Mouse (Mus musculus): ENCODE measurements around the gene Lrch1. TPM values are rescaled to one million over a fixed set of nuclear protein-coding genes. Genes with fewer than 3 reads are reported as not detected.

Lrch1 gene
- polyA plus RNA-seq, 1 experiment from 2014 or later = 14.8 TPM

GRCm38 (mm10) chr14:74946321-74946750 lies 1.3 kb downstream of the Lrch1 start:
- no peaks in the 10 kb centered on the region for H3K9me3 ChIP-seq
- no peaks in the 10 kb centered on the region for H3K27me3 ChIP-seq
- peak overlapping the region; percentile 92 for H3K27ac ChIP-seq
- ATAC-seq (ENCODE audit: insufficient number of reproducible peaks, insufficient read depth, low FRiP score, low TSS enrichment, low read depth) = no peak
- H3K4me3 ChIP-seq (replicated peaks) = peak overlapping the region; percentile 82
- H3K9ac ChIP-seq (replicated peaks) = peak overlapping the region; percentile 90
- peaks cover 29% of the 10 kb centered on the region for H3K4me1 ChIP-seq (replicated peaks)
- H3K4me2 ChIP-seq = peak overlapping the region; percentile 80
- 0 out of 2 replicates have a peak, but pooled peaks cover 2% of the 10 kb centered on the region for H3K36me3 ChIP-seq
- 6% methylated on average over 13 of the region's 13 CpGs for WGBS

DNA sequence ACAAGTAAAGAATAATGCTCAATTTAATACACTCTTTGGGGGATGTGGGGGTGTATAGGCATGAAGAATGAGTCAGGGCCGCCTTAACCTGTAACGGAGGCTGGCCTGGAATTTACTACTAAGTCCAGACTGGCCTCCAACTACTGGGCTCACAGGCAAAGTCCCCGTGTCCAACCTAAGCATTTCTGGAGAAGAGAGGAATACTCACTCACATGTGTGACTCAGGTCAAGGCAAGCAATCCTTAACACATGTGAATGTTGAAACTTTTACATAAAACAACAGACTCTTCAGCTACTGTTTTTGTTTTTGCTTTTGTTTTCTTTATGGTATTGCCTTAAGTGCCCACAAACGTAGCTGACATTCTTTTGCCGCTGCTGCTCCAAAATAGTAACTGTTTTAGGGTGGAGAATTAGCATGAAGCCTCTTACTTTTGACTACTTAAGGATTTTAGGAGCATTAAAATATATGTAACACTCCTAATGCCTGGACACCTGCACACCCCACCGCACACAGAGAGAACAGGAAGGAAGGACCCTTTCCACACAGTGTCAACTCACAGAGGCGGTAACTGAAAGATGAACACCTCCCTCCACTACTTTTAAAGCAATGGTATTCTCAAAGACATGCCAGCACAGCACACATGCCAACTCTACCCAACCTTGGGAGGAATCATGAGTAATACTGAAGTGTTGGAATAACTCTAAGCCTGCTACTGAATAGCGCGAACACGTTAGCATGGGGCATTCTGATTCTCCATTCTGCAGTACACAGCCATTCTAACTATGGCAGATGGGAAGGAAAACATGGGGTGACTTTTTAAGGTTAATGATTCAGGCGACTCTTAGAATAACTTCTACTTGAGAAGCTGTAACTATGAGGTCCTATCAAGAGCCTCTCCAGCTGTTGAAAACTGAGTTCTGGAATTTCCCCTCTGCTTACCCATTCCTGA lies 2.1 kb downstream of the Lrch1 start:
- H3K27ac ChIP-seq = peak overlapping the region; percentile 92; the same call in 1 of the 2 replicates
- H3K36me3 ChIP-seq = 0 out of 2 replicates have a peak, but pooled peaks cover 2% of the 10 kb centered on the region
- ATAC-seq (ENCODE audit: insufficient number of reproducible peaks, insufficient read depth, low FRiP score, low TSS enrichment, low read depth) = no peak
- no peak overlapping the region for H3K9ac ChIP-seq (replicated peaks)
- no peaks in the 10 kb centered on the region for H3K9me3 ChIP-seq
- H3K4me1 ChIP-seq (replicated peaks) = peaks cover 29% of the 10 kb centered on the region
- peak overlapping the region; percentile 82 for H3K4me3 ChIP-seq (replicated peaks)
- no peaks in the 10 kb centered on the region for H3K27me3 ChIP-seq
- 80% methylated on average over 11 of the region's 11 CpGs for WGBS
- peak overlapping the region; percentile 80 for H3K4me2 ChIP-seq

DNA sequence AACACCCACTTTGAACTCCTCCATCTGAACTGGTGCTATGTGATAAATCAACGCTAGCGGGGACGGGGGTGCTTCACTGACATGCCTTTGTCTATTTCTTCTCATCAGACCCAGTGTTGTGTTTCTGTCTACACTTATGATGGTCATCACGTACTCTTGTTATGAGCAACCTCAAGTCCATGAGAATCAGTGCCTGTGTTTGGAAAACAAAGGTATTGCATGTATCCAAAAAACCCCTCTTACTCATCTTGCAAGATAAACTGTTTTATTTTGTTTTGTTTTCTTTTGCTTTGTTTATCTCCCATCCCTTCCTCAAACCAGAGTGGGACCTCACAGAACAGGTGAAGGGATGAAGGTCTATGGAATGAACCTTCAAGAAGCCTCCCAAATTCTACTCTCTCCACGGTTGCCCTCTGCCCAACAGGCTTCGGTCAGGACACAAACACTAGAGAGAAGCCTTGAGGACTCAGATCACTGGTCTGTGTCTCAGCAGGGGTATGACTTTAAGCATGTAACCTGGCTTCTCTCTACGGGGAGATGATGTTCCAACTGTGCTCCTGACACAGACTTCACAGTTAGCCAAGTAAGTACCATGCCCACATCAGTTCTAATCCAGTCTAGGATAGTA lies 3.4 kb downstream of the Lrch1 start:
- Histone ChIP-seq H3K36me3 (0 out of 2 replicates have a peak, but pooled peaks cover 2% of the 10 kb centered on the region), H3K4me2 (no peak overlapping the region), H3K4me1 (replicated peaks) (peaks cover 29% of the 10 kb centered on the region), H3K27me3 (no peaks in the 10 kb centered on the region), H3K4me3 (replicated peaks) (no peak overlapping the region), H3K9ac (replicated peaks) (no peak overlapping the region), H3K9me3 (no peaks in the 10 kb centered on the region), H3K27ac (no peak overlapping the region)
- ATAC-seq (ENCODE audit: insufficient number of reproducible peaks, insufficient read depth, low FRiP score, low TSS enrichment, low read depth) = no peak
- 92% methylated on average over 7 of the region's 7 CpGs for WGBS

DNA sequence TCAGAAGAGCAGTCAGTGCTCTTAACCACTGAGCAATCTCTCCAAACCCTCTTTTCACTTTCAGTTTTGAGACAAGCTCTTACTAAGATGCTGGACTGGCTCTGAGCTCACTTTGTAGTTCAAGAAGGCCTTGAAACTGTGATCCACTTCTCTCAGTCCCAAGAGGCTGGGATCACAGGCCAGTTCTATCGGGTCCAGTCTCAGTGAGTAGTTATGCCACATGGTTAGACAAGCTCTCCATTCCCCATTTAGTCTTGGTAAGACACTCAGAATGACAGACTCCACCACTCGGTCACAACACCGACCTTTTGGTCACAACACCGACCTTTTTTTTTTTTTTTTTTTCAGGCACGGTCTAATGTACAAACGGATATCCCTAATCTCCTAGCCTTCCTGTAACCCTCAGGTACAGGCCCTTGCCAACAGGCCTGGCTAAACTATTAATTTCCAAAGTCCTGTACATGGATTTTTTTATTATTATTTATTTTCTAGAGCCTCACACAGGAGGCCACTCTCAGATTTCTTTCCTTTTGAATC lies 4.0 kb downstream of the Lrch1 start:
- 93% methylated on average over 6 of the region's 6 CpGs for WGBS
- Histone ChIP-seq H3K4me3 (replicated peaks) (no peak overlapping the region), H3K4me1 (replicated peaks) (peaks cover 27% of the 10 kb centered on the region), H3K36me3 (0 out of 2 replicates have a peak, but pooled peaks cover 2% of the 10 kb centered on the region), H3K27ac (no peak overlapping the region), H3K9me3 (no peaks in the 10 kb centered on the region), H3K9ac (replicated peaks) (no peak overlapping the region), H3K27me3 (no peaks in the 10 kb centered on the region; the same call in 1 of the 2 replicates), H3K4me2 (no peak overlapping the region)
- no peak for ATAC-seq (ENCODE audit: insufficient number of reproducible peaks, insufficient read depth, low FRiP score, low TSS enrichment, low read depth)

DNA sequence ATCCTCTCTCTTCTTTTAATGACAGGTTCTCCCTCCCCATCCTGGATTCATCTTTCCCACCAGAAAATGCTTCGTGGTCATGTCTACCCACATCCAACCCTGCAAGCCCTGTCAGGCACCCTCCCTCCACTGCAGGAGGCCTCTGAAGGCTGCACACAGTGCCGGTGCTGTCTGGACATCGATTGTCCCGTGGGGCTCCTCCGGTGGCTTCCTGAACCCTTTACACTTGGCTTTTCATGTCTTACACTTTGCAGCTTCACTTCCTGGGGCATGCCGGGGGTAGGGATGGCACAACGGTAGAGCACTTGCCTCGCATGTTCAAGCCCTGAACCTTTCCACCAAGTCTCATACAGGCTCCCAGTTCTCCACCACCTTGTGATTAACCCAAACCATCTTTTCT lies 4.7 kb downstream of the Lrch1 start:
- peaks cover 21% of the 10 kb centered on the region for H3K4me1 ChIP-seq (replicated peaks)
- H3K36me3 ChIP-seq = 0 out of 2 replicates have a peak, but pooled peaks cover 2% of the 10 kb centered on the region
- no peaks in the 10 kb centered on the region; the same call in 1 of the 2 replicates for H3K27me3 ChIP-seq
- H3K4me2 ChIP-seq = no peak overlapping the region
- H3K27ac ChIP-seq = no peak overlapping the region
- H3K9me3 ChIP-seq = no peaks in the 10 kb centered on the region
- ATAC-seq (ENCODE audit: insufficient number of reproducible peaks, insufficient read depth, low FRiP score, low TSS enrichment, low read depth) = no peak
- H3K4me3 ChIP-seq (replicated peaks) = no peak overlapping the region
- no peak overlapping the region for H3K9ac ChIP-seq (replicated peaks)
- 68% methylated on average over 8 of the region's 8 CpGs for WGBS

GRCm38 (mm10) chr14:74941591-74941990 lies 6.1 kb downstream of the Lrch1 start:
- no peak for ATAC-seq (ENCODE audit: insufficient number of reproducible peaks, insufficient read depth, low FRiP score, low TSS enrichment, low read depth)
- Histone ChIP-seq H3K27ac (no peak overlapping the region), H3K36me3 (0 out of 2 replicates have a peak, but pooled peaks cover 2% of the 10 kb centered on the region), H3K9ac (replicated peaks) (no peak overlapping the region), H3K27me3 (no peaks in the 10 kb centered on the region; the same call in 1 of the 2 replicates), H3K4me1 (replicated peaks) (peaks cover 21% of the 10 kb centered on the region), H3K4me2 (no peak overlapping the region), H3K9me3 (no peaks in the 10 kb centered on the region), H3K4me3 (replicated peaks) (no peak overlapping the region)
- WGBS = 75% methylated on average over 7 of the region's 7 CpGs

DNA sequence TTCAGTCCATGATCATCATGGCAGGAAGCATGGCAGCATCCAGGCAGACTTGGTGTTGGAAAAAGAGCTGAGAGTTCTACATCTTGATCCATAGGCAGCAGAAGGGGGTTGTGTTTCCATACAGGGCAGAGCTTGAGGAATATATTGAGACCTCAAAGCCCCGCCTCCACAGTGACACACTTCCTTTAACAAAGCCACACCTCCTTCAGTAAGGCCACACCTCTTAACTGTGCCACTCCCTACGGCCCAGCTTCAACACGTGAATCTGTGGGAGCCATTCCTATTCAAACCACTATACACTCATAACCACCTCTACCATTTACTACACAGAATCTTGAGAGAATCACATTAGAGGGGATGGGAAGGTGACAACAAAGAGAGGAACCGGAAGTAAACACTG lies 6.9 kb downstream of the Lrch1 start:
- 0 out of 2 replicates have a peak, but pooled peaks cover 6% of the 10 kb centered on the region for H3K9me3 ChIP-seq
- 0 out of 2 replicates have a peak, but pooled peaks cover 2% of the 10 kb centered on the region for H3K36me3 ChIP-seq
- H3K27ac ChIP-seq = no peak overlapping the region
- 92% methylated on average over 4 of the region's 4 CpGs for WGBS
- no peak overlapping the region for H3K4me2 ChIP-seq
- H3K4me1 ChIP-seq (replicated peaks) = peaks cover 15% of the 10 kb centered on the region
- H3K4me3 ChIP-seq (replicated peaks) = no peak overlapping the region
- H3K27me3 ChIP-seq = no peaks in the 10 kb centered on the region; the same call in 1 of the 2 replicates
- ATAC-seq (ENCODE audit: insufficient number of reproducible peaks, insufficient read depth, low FRiP score, low TSS enrichment, low read depth) = no peak
- H3K9ac ChIP-seq (replicated peaks) = no peak overlapping the region

GRCm38 (mm10) chr14:74939355-74939754 lies 8.3 kb downstream of the Lrch1 start:
- Histone ChIP-seq H3K27ac (no peak overlapping the region), H3K27me3 (no peaks in the 10 kb centered on the region; the same call in 1 of the 2 replicates), H3K9ac (replicated peaks) (no peak overlapping the region), H3K4me1 (replicated peaks) (peaks cover 12% of the 10 kb centered on the region), H3K9me3 (0 out of 2 replicates have a peak, but pooled peaks cover 6% of the 10 kb centered on the region), H3K4me2 (no peak overlapping the region), H3K36me3 (0 out of 2 replicates have a peak, but pooled peaks cover 2% of the 10 kb centered on the region), H3K4me3 (replicated peaks) (no peak overlapping the region)
- no peak for ATAC-seq (ENCODE audit: insufficient number of reproducible peaks, insufficient read depth, low FRiP score, low TSS enrichment, low read depth)
- 88% methylated on average over 9 of the region's 9 CpGs for WGBS

DNA sequence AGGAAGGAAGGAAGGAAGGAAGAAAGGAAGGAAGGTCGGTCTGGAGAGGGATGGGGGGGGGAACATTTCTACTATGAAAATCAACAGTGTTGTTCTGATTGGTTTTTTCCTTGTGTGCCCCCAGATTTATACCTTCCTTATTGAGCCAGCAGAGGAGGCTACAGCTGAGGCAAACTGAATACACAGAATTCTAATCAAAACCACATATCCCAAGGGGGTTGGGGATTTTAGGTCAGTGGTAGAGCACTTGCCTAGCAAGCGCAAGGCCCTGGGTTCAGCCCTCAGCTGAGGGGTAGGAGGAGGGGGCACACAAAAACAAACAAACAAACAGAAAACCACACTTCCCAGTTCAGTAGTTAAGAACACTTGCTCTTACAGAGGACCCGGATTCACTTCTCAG lies 8.8 kb downstream of the Lrch1 start:
- Histone ChIP-seq H3K4me3 (replicated peaks) (no peak overlapping the region), H3K27ac (no peak overlapping the region), H3K4me2 (no peak overlapping the region), H3K27me3 (no peaks in the 10 kb centered on the region; the same call in 1 of the 2 replicates), H3K4me1 (replicated peaks) (peaks cover 17% of the 10 kb centered on the region), H3K9me3 (0 out of 2 replicates have a peak, but pooled peaks cover 6% of the 10 kb centered on the region), H3K9ac (replicated peaks) (no peak overlapping the region), H3K36me3 (0 out of 2 replicates have a peak, but pooled peaks cover 2% of the 10 kb centered on the region)
- WGBS = 82% methylated on average over 3 of the region's 3 CpGs
- no peak for ATAC-seq (ENCODE audit: insufficient number of reproducible peaks, insufficient read depth, low FRiP score, low TSS enrichment, low read depth)

- WGBS = 96% methylated on average over 2 of the region's 2 CpGs
- no peak overlapping the region for H3K4me2 ChIP-seq
- H3K27me3 ChIP-seq = peaks cover 6% of the 10 kb centered on the region; the same call in 1 of the 2 replicates
- H3K4me3 ChIP-seq (replicated peaks) = no peak overlapping the region
- H3K9ac ChIP-seq (replicated peaks) = no peak overlapping the region
- no peaks in the 10 kb centered on the region for H3K36me3 ChIP-seq
- H3K4me1 ChIP-seq (replicated peaks) = peaks cover 15% of the 10 kb centered on the region
- no peak for ATAC-seq (ENCODE audit: insufficient number of reproducible peaks, insufficient read depth, low FRiP score, low TSS enrichment, low read depth)
- H3K27ac ChIP-seq = no peak overlapping the region
- H3K9me3 ChIP-seq = 0 out of 2 replicates have a peak, but pooled peaks cover 6% of the 10 kb centered on the region
These were observed 11.0 kb downstream of the Lrch1 start for GRCm38 (mm10) chr14:74936557-74937261.

Data from limb, embryonic 12.5 days (tissue).